Mouse (Mus musculus): ENCODE measurements around the gene Gm49396.

The Gm49396 gene

DNA sequence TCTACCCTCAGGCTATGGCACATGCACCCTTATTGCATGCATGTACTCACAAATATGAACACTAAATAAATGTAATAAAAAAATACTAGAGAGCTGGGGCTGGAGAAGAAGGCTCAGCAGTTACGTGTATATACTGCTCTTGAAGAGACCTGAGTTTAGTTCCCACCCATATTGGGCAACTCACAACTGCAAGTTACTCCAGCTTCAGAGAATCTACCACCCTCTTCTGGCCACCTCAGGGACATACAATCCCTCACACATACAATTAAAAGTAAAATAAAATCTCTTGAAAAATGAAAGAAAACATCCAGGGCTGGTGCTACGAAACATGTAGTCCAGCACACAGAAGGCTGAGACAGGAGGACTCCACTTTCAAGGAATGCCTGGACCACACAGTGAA lies 51.3 kb downstream of the Gm49396 start:
- DNase-seq, result no peak

DNA sequence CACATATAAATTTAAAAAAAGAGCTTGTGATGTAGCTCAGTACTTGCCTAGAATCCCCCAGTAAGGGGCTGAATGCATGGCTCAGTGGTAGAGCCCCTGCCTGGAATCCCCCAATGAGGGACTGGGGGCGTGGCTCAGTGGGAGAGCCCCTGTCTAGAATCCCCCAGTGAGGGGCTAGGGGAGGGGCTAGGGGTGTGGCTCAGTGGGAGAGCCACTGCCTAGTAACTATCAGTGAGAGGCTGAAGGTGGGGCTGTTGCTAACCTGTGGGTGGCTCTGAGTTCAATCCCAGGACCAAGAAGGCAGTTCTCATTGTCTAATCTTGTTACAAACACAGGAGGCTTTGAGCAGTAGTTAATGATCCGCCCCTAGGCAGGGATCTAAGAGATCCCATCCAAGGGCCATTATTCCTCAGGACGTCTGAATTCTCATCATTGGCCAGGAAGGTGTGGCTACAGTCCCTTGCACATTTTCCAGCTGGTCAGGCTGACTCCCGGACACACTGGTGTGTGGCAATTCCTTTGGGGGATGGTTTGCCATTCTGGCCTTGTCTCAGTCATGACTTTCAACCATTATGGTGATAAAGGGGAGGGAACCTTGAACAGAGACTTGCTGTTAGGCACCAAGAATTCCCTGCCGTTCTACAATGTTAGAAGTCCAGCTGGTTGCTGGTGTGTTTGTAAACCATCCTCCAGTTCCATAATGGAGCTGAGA lies 52.1 kb downstream of the Gm49396 start:
- DNase-seq, result no peak

All from cerebellum, postnatal 36 days (tissue).